Mouse (Mus musculus) bone marrow, adult 2 months (tissue): ENCODE measurements around the gene Ltb.

Experiments used
- CTCF ChIP-seq: fragments of 200-500 bp; IDR thresholded peaks from 2 replicates; pipeline ENCODE4 v1.5.1; 2011; ENCODE audit warnings: low read length, control low read depth; ENCODE audit not compliant: control insufficient read depth, insufficient read depth
- POLR2A ChIP-seq: fragments of 200-500 bp; IDR thresholded peaks from 2 replicates; pipeline ENCODE4 v1.6.1; 2011; ENCODE audit warnings: low read depth, mild to moderate bottlenecking, control low read depth, low read length, borderline replicate concordance; ENCODE audit not compliant: control insufficient read depth

DNA sequence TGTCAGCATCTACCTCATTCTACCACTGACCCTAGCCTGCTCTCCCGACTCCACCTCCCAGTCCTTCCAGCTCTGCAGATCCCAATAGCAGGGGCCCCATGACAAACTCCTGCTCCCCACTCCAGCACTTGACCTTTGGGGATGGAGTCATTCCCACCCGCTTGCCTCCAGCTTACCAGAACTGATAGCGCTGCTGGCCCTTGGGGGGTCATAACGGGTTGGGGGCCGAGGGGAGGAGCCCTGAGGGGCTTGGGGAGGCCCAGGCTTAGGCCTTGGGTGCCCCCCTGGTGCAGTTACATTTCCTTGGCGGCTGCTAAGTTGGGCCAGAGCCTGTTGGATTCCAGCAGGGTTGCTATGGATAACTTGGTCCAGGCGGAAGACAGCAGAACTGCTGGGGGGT, 39.6 kb upstream of the Ltb start:
- TF ChIP-seq POLR2A: no peak
- TF ChIP-seq CTCF: no peak
